In genomic region chr12:98039677-98040076, GRCm38 (mm10) we compare ENCODE assay signal across 21 mouse cellular contexts.
A peak's percentile ranks its signal among the peaks of the same experiment; 100 is the strongest.
DNase-seq lines count a peak whose midpoint lies in the region; ATAC-seq lines count a peak whose summit lies in the region.
"Had no signal": no experiment of that assay in that cellular context is flagged by ENCODE, and none has a peak within 500 bp of the region (broad histone marks: within the 10 kb centered on the region; RNA-seq: fewer than 3 reads in every experiment).

No protein-coding gene starts in this region.

- H3K4me1 ChIP-seq in heart, embryonic 10.5 days = no peaks in the 10 kb centered on the region

- ATAC-seq in cerebellum, adult (ENCODE audit: insufficient number of reproducible peaks, low FRiP score, low TSS enrichment) = no peak
- ATAC-seq: activated CD4-positive, CD25-positive, alpha-beta regulatory T cell, adult 4 months; CD4-positive, CD25-positive, alpha-beta regulatory T cell, adult 4 months; Patski had no signal

- H3K27ac ChIP-seq in heart, embryonic 10.5 days = no peak overlapping the region

- H3K9me3 ChIP-seq in heart, embryonic 10.5 days = no peaks in the 10 kb centered on the region

- WGBS in heart, embryonic 10.5 days = 80% methylated on average over 4 of the region's 4 CpGs

- H3K36me3 ChIP-seq in heart, embryonic 10.5 days = no peaks in the 10 kb centered on the region
- H3K36me3 ChIP-seq: G1E had no signal

- no peak overlapping the region for H3K4me3 ChIP-seq in heart, embryonic 10.5 days

- no peaks in the 10 kb centered on the region for H3K27me3 ChIP-seq in heart, embryonic 10.5 days (ENCODE audit: insufficient read depth, poor library complexity, severe bottlenecking)
- H3K27me3 ChIP-seq: Patski had no signal

- peak; percentile 61 to 73 for DNase-seq in cerebellum, postnatal 10 days
- peak; percentile 28 to 63 for DNase-seq in cerebellum, postnatal 14 days
- no peak for DNase-seq in cerebellum, adult 18-20 months
- DNase-seq in heart, adult 11 months = peak; percentile 70
- no peak for DNase-seq in heart, embryonic 10.5 days (ENCODE audit: low spot score)
- DNase-seq: adrenal gland, adult 2 months; adrenal gland, adult 8-10 months; adrenal gland, postnatal 10 days; adrenal gland, postnatal 14 days; adrenal gland, postnatal 25 days; adrenal gland, postnatal 36 days; B cell, adult 2 months; cerebellum, adult 11 months; cerebellum, adult 11-12 months; cerebellum, adult 2 months; cerebellum, adult 8-10 months had no signal

Comparison
In these comparisons a context has a peak if more than half of its experiments do, and no peak if none do; other contexts are left out.
1. DNase-seq: peak in cerebellum, postnatal 10 days (2 of 2), cerebellum, postnatal 14 days (2 of 2) and heart, adult 11 months (single experiment); none in cerebellum, adult 18-20 months (0 of 2) and heart, embryonic 10.5 days (single experiment).